Mouse (Mus musculus): ENCODE data around the gene Edc4. TPM values are rescaled to one million over a fixed set of nuclear protein-coding genes. Genes with fewer than 3 reads are reported as not detected.
"Not testable (repeated sequence)": the region's sequence is repeated elsewhere in the genome, so short reads cannot be mapped to it uniquely, and the experiment has no call there.

The Edc4 gene
- 45.2 and 51.6 TPM in 2 replicates for polyA plus RNA-seq (2011; ENCODE audit: insufficient read depth, insufficient read length, low read depth, missing spikeins)

GRCm38 (mm10) chr8:105880754-105881520, at the start of gene Edc4:
Edc4 (plus strand) TSS chr8:105880881.
- Histone ChIP-seq H3K9ac (ENCODE audit: low read depth, poor library complexity, severe bottlenecking) (peak within 1 kb of the TSS; percentile 86), H3K9me3 (replicated peaks; ENCODE audit: control insufficient read depth, insufficient read depth, low read length, poor library complexity, severe bottlenecking) (no peaks in the 10 kb centered on the region), H3K36me3 (ENCODE audit: control insufficient read depth, insufficient read depth, low read length, poor library complexity, severe bottlenecking) (peaks cover 56% of the 10 kb centered on the region), H3K4me1 (ENCODE audit: control insufficient read depth, insufficient read depth, low read length) (no peaks in the 10 kb centered on the region), H3K4me3 (ENCODE audit: low read depth, low read length) (peak within 1 kb of the TSS; percentile 97), H3K27me3 (ENCODE audit: control insufficient read depth, insufficient read depth, low read length, poor library complexity, severe bottlenecking) (no peaks in the 10 kb centered on the region), H3K27ac (ENCODE audit: insufficient read depth, low read length) (peak within 1 kb of the TSS; percentile 92)
- TF ChIP-seq POLR2A (IDR thresholded peaks at IDR 0.05; ENCODE audit: insufficient read depth, low read length) (peak; percentile 91), EP300 (IDR thresholded peaks at IDR 0.05; ENCODE audit: insufficient read depth, low read depth, low read length) (peak; percentile 61; the same call in 1 of the 2 replicates), CTCF (IDR thresholded peaks at IDR 0.05; ENCODE audit: low read depth, low read length) (no peak)

- H3K27ac ChIP-seq (ENCODE audit: insufficient read depth, low read length) = not testable (repeated sequence)
These were observed 46.9 kb upstream of the Edc4 start for GRCm38 (mm10) chr8:105833740-105834139.

GRCm38 (mm10) chr8:105835318-105835717, 45.4 kb upstream of the Edc4 start:
- no peaks in the 10 kb centered on the region for H3K9me3 ChIP-seq (replicated peaks; ENCODE audit: control insufficient read depth, insufficient read depth, low read length, poor library complexity, severe bottlenecking)
- H3K4me1 ChIP-seq (ENCODE audit: control insufficient read depth, insufficient read depth, low read length) = no peaks in the 10 kb centered on the region
- no peaks in the 10 kb centered on the region for H3K36me3 ChIP-seq (ENCODE audit: control insufficient read depth, insufficient read depth, low read length, poor library complexity, severe bottlenecking)
- no peak overlapping the region for H3K4me3 ChIP-seq (ENCODE audit: low read depth, low read length)
- TF ChIP-seq POLR2A (IDR thresholded peaks at IDR 0.05; ENCODE audit: insufficient read depth, low read length) (no peak), CTCF (IDR thresholded peaks at IDR 0.05; ENCODE audit: low read depth, low read length) (peak; percentile 66)
- no peak overlapping the region for H3K27ac ChIP-seq (ENCODE audit: insufficient read depth, low read length)
- H3K9ac ChIP-seq (ENCODE audit: low read depth, poor library complexity, severe bottlenecking) = peak overlapping the region; percentile 40
- no peaks in the 10 kb centered on the region for H3K27me3 ChIP-seq (ENCODE audit: control insufficient read depth, insufficient read depth, low read length, poor library complexity, severe bottlenecking)

More at GRCm38 (mm10) chr8:105833740-105834139, 46.9 kb upstream of the Edc4 start:
- not testable (repeated sequence) for H3K27me3 ChIP-seq (ENCODE audit: control insufficient read depth, insufficient read depth, low read length, poor library complexity, severe bottlenecking); H3K4me1 ChIP-seq (ENCODE audit: control insufficient read depth, insufficient read depth, low read length); H3K36me3 ChIP-seq (ENCODE audit: control insufficient read depth, insufficient read depth, low read length, poor library complexity, severe bottlenecking); H3K9ac ChIP-seq (ENCODE audit: low read depth, poor library complexity, severe bottlenecking); H3K4me3 ChIP-seq (ENCODE audit: low read depth, low read length); H3K9me3 ChIP-seq (replicated peaks; ENCODE audit: control insufficient read depth, insufficient read depth, low read length, poor library complexity, severe bottlenecking)

DNA sequence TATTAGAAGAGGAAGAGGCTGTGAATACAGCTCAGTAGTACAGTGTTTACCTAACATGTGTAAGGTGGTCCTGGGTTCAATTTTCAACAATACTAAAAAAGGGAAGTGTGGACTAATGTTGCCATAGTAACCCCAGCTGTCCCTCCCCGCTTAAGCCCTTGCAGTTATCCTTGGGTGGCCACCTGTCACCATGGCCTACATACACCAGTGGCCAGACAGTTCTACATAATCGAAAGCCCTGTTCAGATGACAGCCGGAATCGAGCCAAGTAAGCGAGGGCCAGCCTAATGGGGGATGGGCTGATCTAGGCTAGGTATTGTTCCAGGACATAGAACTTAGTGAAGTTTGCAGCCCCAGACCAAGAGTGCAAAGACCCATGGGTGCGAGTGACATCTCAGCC, 43.7 kb upstream of the Edc4 start:
- H3K36me3 ChIP-seq (ENCODE audit: control insufficient read depth, insufficient read depth, low read length, poor library complexity, severe bottlenecking) = no peaks in the 10 kb centered on the region
- H3K9ac ChIP-seq (ENCODE audit: low read depth, poor library complexity, severe bottlenecking) = no peak overlapping the region
- no peaks in the 10 kb centered on the region for H3K27me3 ChIP-seq (ENCODE audit: control insufficient read depth, insufficient read depth, low read length, poor library complexity, severe bottlenecking)
- H3K27ac ChIP-seq (ENCODE audit: insufficient read depth, low read length) = no peak overlapping the region
- TF ChIP-seq CTCF (IDR thresholded peaks at IDR 0.05; ENCODE audit: low read depth, low read length) (no peak), POLR2A (IDR thresholded peaks at IDR 0.05; ENCODE audit: insufficient read depth, low read length) (no peak), EP300 (IDR thresholded peaks at IDR 0.05; ENCODE audit: insufficient read depth, low read depth, low read length) (no peak)
- no peak overlapping the region for H3K4me3 ChIP-seq (ENCODE audit: low read depth, low read length)
- no peaks in the 10 kb centered on the region for H3K4me1 ChIP-seq (ENCODE audit: control insufficient read depth, insufficient read depth, low read length)
- H3K9me3 ChIP-seq (replicated peaks; ENCODE audit: control insufficient read depth, insufficient read depth, low read length, poor library complexity, severe bottlenecking) = no peaks in the 10 kb centered on the region

GRCm38 (mm10) chr8:105839209-105839608, 41.5 kb upstream of the Edc4 start:
- no peaks in the 10 kb centered on the region for H3K27me3 ChIP-seq (ENCODE audit: control insufficient read depth, insufficient read depth, low read length, poor library complexity, severe bottlenecking)
- H3K4me3 ChIP-seq (ENCODE audit: low read depth, low read length) = no peak overlapping the region
- H3K9ac ChIP-seq (ENCODE audit: low read depth, poor library complexity, severe bottlenecking) = no peak overlapping the region
- H3K9me3 ChIP-seq (replicated peaks; ENCODE audit: control insufficient read depth, insufficient read depth, low read length, poor library complexity, severe bottlenecking) = no peaks in the 10 kb centered on the region
- H3K4me1 ChIP-seq (ENCODE audit: control insufficient read depth, insufficient read depth, low read length) = no peaks in the 10 kb centered on the region
- TF ChIP-seq POLR2A (IDR thresholded peaks at IDR 0.05; ENCODE audit: insufficient read depth, low read length) (no peak), EP300 (IDR thresholded peaks at IDR 0.05; ENCODE audit: insufficient read depth, low read depth, low read length) (no peak), CTCF (IDR thresholded peaks at IDR 0.05; ENCODE audit: low read depth, low read length) (no peak)
- H3K36me3 ChIP-seq (ENCODE audit: control insufficient read depth, insufficient read depth, low read length, poor library complexity, severe bottlenecking) = peaks cover 7% of the 10 kb centered on the region
- H3K27ac ChIP-seq (ENCODE audit: insufficient read depth, low read length) = no peak overlapping the region

GRCm38 (mm10) chr8:105846678-105847077, 34.0 kb upstream of the Edc4 start:
- peaks cover 64% of the 10 kb centered on the region for H3K36me3 ChIP-seq (ENCODE audit: control insufficient read depth, insufficient read depth, low read length, poor library complexity, severe bottlenecking)

More at GRCm38 (mm10) chr8:105846678-105847077, 34.0 kb upstream of the Edc4 start:
- Histone ChIP-seq H3K9me3 (replicated peaks; ENCODE audit: control insufficient read depth, insufficient read depth, low read length, poor library complexity, severe bottlenecking) (no peaks in the 10 kb centered on the region), H3K9ac (ENCODE audit: low read depth, poor library complexity, severe bottlenecking) (no peak overlapping the region), H3K27me3 (ENCODE audit: control insufficient read depth, insufficient read depth, low read length, poor library complexity, severe bottlenecking) (no peaks in the 10 kb centered on the region), H3K4me3 (ENCODE audit: low read depth, low read length) (no peak overlapping the region), H3K4me1 (ENCODE audit: control insufficient read depth, insufficient read depth, low read length) (no peaks in the 10 kb centered on the region), H3K27ac (ENCODE audit: insufficient read depth, low read length) (no peak overlapping the region)
- no peak for TF ChIP-seq CTCF (IDR thresholded peaks at IDR 0.05; ENCODE audit: low read depth, low read length)
- TF ChIP-seq POLR2A (IDR thresholded peaks at IDR 0.05; ENCODE audit: insufficient read depth, low read length) = no peak
- no peak for TF ChIP-seq EP300 (IDR thresholded peaks at IDR 0.05; ENCODE audit: insufficient read depth, low read depth, low read length)
